Mouse (Mus musculus): ENCODE data around the gene Gm17535. TPM values are rescaled to one million over a fixed set of nuclear protein-coding genes. Genes with fewer than 3 reads are reported as not detected.

Gm17535 gene
- polyA plus RNA-seq (2017; shearing (Covaris generic)): under 1 TPM; 0.80 to 0.87 TPM

GRCm38 (mm10) chr9:3034299-3034698, at the start of gene Gm17535:
TSS of gene Gm17535 (plus strand) at chr9:3034599.

GRCm38 (mm10) chr9:3000445-3000972, 33.9 kb upstream of the Gm17535 start, which contains the start of gene Gm10722:
TSS of gene Gm10722 (plus strand) at chr9:3000922.

GRCm38 (mm10) chr9:3002794-3003396, 31.5 kb upstream of the Gm17535 start, which contains the start of gene Gm11168:
TSS of gene Gm11168 (plus strand) at chr9:3003346.

GRCm38 (mm10) chr9:3012733-3013279, 21.6 kb upstream of the Gm17535 start, which contains the start of gene Gm10721:
TSS of gene Gm10721 (plus strand) at chr9:3013140.

GRCm38 (mm10) chr9:3015354-3015753, 19.0 kb upstream of the Gm17535 start, which contains the start of gene Gm10720:
TSS of gene Gm10720 (plus strand) at chr9:3015654.

GRCm38 (mm10) chr9:3017108-3017507, 17.3 kb upstream of the Gm17535 start, which contains the start of gene Gm10719:
TSS of gene Gm10719 (plus strand) at chr9:3017408.

GRCm38 (mm10) chr9:3023312-3023984, 11.0 kb upstream of the Gm17535 start, which contains the start of gene Gm10718:
TSS of gene Gm10718 (plus strand) at chr9:3023547.

GRCm38 (mm10) chr9:3024912-3025467, 9.4 kb upstream of the Gm17535 start, which contains the start of gene Gm10717:
TSS of gene Gm10717 (plus strand) at chr9:3025417.

GRCm38 (mm10) chr9:3036577-3036976, 2.2 kb downstream of the Gm17535 start, which contains the start of gene Gm10715:
TSS of gene Gm10715 (plus strand) at chr9:3036877.

Other genes with a start within 250 kb of the Gm17535 start
- gene Gm10722, start 33.7 kb upstream of the Gm17535 start, polyA plus RNA-seq (2017; shearing (Covaris generic)): 1 to 10 TPM; 1.4 to 3.3 TPM
- gene Gm11168, start 31.3 kb upstream of the Gm17535 start, polyA plus RNA-seq (2017; shearing (Covaris generic)): 1 to 10 TPM; 1.6 to 8.1 TPM
- gene Gm10721, start 21.5 kb upstream of the Gm17535 start, polyA plus RNA-seq (2017; shearing (Covaris generic)): under 1 TPM; 0.61 to 0.81 TPM
- gene Gm10720, start 18.9 kb upstream of the Gm17535 start, polyA plus RNA-seq (2017; shearing (Covaris generic)): 1 to 10 TPM in 1 of 2 experiments, not detected in 1; 2.2 TPM
- gene Gm10719, start 17.2 kb upstream of the Gm17535 start, polyA plus RNA-seq (2017; shearing (Covaris generic)): 1 to 10 TPM; 3.3 to 7.2 TPM
- 1 to 10 TPM in 1 of 2 experiments, under 1 TPM in 1; 0.87 to 6.3 TPM for gene Gm10718, start 11.1 kb upstream of the Gm17535 start, polyA plus RNA-seq (2017; shearing (Covaris generic))
- gene Gm10717, start 9.2 kb upstream of the Gm17535 start, polyA plus RNA-seq (2017; shearing (Covaris generic)): 10 to 100 TPM in 1 of 2 experiments, 1 to 10 TPM in 1; 7.4 to 24.4 TPM
- not detected for gene Gm10715, start 2.3 kb downstream of the Gm17535 start, polyA plus RNA-seq (2017; shearing (Covaris generic))